Mouse (Mus musculus): ENCODE measurements around the gene Rptor. TPM values are rescaled to one million over a fixed set of nuclear protein-coding genes. Genes with fewer than 3 reads are reported as not detected.

Gene Rptor
- total RNA-seq, 2 experiments from 2014 or later = 64.2 to 70.0 TPM

DNA sequence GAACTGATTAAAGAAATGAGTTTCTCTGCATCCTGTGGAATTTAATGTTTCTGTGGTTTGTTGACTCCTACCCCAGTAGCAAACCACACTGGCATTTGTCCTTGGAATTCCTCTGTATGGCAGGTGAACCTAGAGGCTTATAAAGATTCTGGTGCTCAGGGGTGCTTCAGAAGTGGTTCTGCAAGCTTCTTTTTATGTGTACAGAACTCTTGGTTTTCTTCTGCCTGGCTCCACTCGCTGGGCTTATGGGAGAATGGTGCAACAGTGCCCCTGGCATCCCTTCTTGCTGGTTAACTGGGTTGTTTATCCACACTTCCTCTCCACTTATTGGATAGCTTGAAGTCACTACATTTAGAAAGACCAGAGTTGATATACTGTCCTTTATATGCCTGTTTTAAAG lies 104.6 kb downstream of the Rptor start:
- DNase-seq (ENCODE audit: extremely low spot score in 1 of 2, low spot score in 2 of 2) = no peak
- Histone ChIP-seq H3K27ac (no peak overlapping the region), H3K4me3 (no peak overlapping the region)
- no peak for TF ChIP-seq CTCF (IDR thresholded peaks at IDR 0.05)
- intact Hi-C loops (cut with DNase I) = no loop called here

DNA sequence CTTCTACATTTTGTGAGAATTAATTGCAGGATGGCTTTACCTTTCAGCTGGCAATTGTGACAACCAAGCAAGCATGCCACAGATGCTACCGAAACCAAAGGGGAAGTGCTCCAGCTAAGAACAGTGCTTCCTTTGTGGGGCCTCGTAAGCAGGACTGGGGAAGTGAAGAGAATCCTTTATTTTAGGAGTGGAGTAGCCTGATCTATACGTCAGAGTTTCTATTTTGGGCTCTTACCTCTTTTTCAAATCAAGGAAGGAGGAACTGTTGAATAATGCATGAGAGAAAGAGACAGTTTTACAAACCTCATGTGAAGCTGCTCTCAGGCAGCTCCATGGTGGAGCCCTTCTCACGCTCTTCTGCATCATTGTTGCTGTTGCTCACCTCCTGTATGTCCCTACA lies 106.5 kb downstream of the Rptor start:
- DNase-seq (ENCODE audit: extremely low spot score in 1 of 2, low spot score in 2 of 2) = no peak
- no peak for TF ChIP-seq CTCF (IDR thresholded peaks at IDR 0.05)
- H3K4me3 ChIP-seq = no peak overlapping the region
- intact Hi-C loops (cut with DNase I) = no loop called here
- H3K27ac ChIP-seq = peak overlapping the region; percentile 26; the same call in 1 of the 2 replicates

DNA sequence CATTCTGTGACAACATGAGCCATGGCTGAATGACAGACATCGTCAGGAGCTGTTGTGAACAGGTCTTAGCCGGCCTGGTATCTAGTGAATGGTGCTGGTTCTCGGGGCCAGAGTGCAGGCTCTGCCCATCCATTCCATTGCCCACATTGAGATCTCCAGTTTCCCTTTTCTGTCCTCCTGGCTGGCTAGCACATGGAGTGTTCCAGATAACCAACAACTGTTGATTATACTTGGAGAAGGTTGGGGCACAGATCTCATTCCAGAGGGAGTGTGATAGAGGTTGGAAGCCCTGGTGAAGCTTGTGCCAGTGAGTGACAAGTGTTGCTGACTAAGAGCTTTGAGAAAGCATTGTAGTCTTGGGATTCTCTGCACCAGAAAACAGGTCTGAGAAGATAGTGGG lies 107.6 kb downstream of the Rptor start:
- DNase-seq (ENCODE audit: extremely low spot score in 1 of 2, low spot score in 2 of 2) = no peak
- intact Hi-C loops (cut with DNase I) = no loop called here
- Histone ChIP-seq H3K4me3 (no peak overlapping the region), H3K27ac (no peak overlapping the region)
- TF ChIP-seq CTCF (IDR thresholded peaks at IDR 0.05) = no peak

DNA sequence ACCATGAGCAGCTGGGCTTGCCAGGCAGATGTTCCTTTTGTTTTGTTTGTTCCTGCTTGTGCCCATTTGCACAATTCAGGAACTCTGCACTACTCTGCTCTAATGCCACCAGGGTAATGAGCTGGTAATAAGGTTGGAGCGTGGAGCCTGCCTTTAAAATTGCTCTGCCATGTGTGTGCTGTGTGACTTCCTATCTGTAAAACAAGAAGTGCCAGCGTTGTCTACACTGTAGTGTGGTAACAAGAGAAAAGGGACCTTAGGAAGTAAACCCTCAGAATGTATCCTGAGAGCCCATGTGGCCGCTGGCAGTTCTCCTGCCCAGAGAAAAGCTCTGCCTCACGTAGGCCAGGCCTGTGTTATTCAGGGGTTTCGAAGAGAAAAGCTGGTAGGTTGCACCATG lies 108.1 kb downstream of the Rptor start:
- Histone ChIP-seq H3K27ac (no peak overlapping the region), H3K4me3 (no peak overlapping the region)
- no peak for DNase-seq (ENCODE audit: extremely low spot score in 1 of 2, low spot score in 2 of 2)
- intact Hi-C loops (cut with DNase I) = no loop called here
- no peak for TF ChIP-seq CTCF (IDR thresholded peaks at IDR 0.05)

DNA sequence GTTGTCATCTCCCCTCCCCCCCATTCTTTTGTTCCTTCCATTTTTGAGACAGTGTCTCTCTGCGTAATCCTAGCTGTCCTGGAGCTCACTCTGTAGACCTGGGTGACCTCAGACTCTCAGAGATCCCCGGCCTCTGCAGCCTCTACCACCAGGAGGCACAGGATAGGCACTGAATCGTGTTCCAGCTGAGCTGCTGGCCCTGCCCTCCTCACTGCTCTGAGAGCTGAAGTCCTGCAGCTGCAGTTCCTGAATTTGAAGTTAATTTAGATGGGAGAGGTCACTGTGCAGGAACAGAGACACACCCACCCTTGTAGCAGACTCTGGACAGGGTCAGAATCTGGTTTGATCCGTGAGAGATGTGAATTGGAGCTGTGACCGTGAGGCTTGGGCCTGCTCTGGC lies 112.7 kb downstream of the Rptor start:
- Histone ChIP-seq H3K4me3 (no peak overlapping the region), H3K27ac (no peak overlapping the region)
- intact Hi-C loops (cut with DNase I) = no loop called here
- no peak for TF ChIP-seq CTCF (IDR thresholded peaks at IDR 0.05)
- no peak for DNase-seq (ENCODE audit: extremely low spot score in 1 of 2, low spot score in 2 of 2)

DNA sequence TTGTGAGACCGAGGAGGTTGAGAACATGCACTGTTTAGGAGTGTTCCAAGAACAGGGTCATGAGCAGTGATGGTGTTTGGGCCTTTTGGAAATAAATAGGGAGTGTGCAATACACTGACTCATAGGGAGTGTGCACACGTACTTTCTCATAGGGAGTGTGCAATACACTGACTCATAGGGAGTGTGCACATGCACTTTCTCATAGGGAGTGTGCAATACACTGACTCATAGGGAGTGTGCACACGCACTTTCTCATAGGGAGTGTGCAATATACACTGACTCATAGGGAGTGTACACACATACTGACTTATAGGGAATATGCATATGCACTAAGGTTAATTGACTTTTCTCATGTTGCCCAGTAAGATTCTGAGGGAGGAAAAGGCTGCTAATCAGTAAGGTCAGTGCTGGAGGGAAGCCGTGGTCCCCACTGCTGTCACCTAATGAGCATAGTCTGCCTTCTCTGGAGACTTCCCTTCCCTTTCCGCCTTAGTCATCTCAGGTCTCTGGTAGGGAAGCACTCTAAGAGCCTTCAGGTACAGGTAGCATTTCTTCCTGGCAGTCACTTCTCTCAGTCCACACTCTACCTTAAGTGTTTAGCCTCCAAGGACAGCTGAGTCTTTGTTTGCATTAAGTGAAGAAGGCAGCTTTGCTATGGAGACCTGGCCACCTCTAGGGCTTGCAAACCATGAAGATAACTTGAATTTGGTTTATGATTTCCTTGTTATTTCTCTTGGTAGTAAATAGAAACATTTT lies 113.3 kb downstream of the Rptor start:
- DNase-seq (ENCODE audit: extremely low spot score in 1 of 2, low spot score in 2 of 2) = no peak
- Histone ChIP-seq H3K27ac (no peak overlapping the region), H3K4me3 (no peak overlapping the region)
- no peak for TF ChIP-seq CTCF (IDR thresholded peaks at IDR 0.05)
- intact Hi-C loops (cut with DNase I) = no loop called here

DNA sequence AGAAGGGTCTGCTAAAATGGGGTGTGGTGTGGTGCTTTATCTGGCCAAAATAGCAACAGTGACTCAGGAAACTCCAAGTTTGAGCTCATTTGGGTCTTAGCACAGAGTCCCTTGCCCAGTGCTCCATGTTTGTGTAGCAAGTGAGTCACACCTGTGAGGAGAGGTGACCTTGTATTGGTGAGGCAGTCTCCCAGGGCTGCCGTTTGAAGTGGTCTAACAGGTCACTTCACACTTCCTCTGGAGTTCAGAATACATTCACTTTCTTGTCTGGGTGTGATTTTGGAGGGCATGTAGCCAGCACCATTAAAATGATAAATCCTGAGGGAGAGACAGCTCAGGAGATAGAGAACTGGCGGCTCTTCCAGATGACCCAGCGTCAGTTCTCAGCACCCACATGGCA lies 115.4 kb downstream of the Rptor start:
- intact Hi-C loops (cut with DNase I) = no loop called here
- no peak for TF ChIP-seq CTCF (IDR thresholded peaks at IDR 0.05)
- no peak for DNase-seq (ENCODE audit: extremely low spot score in 1 of 2, low spot score in 2 of 2)
- Histone ChIP-seq H3K4me3 (no peak overlapping the region), H3K27ac (no peak overlapping the region)

DNA sequence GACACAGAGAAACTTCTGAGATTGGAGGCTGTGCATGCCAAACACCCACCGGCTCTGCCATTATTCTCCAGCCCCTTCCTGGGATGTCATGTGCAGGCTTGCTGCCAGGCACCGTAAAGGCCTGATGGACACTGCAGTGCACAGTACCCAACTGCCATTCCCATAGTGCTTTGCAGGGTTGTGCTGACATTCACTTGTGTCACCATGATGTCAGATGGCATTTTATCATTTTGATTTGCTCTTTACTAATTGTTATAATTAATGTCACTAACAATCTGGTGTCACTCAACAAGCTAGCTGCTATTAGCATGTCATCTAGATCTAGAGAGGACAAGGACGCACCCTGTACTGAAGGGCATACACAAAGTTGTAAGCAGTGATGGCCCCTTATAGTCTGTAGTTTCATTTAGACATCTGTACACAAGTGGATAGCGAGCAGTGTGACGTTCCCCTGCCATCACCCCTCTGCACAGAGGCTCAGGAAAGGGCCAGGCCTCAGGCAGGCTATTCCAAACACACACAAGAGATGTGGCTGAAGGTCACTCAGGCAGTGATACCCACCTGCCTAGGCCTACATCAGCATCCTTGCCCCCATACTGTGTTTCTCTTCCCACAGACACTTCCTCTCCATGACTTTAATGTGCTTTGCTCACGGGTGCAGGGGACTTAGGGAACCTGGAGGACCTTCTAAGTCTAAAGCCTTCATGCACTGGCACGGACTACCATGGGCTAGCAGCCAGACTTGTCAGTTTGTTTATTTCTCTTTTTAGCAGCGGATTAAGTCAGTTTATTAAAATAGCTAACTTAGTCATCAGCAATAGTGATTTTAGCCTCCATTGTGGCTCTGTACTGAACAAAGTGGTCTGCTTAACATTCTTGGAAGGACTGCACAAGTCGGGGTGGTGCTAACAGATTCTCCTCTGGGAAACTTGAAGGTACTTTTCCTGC lies 117.7 kb downstream of the Rptor start:
- TF ChIP-seq CTCF (IDR thresholded peaks at IDR 0.05) = no peak
- no peak for DNase-seq (ENCODE audit: extremely low spot score in 1 of 2, low spot score in 2 of 2)
- H3K4me3 ChIP-seq = no peak overlapping the region
- intact Hi-C loops (cut with DNase I) = no loop called here
- no peak overlapping the region for H3K27ac ChIP-seq

DNA sequence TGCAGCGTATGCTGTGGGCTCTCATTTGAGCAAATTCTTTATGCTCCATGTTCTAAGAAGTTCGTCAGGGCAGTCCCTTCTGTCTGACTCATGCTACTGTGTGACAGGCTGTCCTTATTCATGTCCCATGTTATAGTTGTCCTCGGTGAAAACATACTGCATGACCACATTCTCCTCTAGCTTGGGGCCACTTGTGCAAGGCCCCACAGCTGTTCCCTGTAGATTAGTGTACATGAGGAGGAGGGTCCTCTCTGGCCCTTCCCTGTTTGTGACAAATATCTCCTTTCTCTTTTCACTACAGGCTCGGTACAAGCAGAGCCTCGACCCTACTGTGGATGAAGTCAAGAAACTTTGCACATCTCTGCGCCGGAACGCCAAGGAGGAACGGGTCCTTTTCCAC lies 122.0 kb downstream of the Rptor start:
- no peak for DNase-seq (ENCODE audit: extremely low spot score in 1 of 2, low spot score in 2 of 2)
- no peak overlapping the region for H3K27ac ChIP-seq
- no peak for TF ChIP-seq CTCF (IDR thresholded peaks at IDR 0.05)
- no peak overlapping the region for H3K4me3 ChIP-seq
- intact Hi-C loops (cut with DNase I) = no loop called here

DNA sequence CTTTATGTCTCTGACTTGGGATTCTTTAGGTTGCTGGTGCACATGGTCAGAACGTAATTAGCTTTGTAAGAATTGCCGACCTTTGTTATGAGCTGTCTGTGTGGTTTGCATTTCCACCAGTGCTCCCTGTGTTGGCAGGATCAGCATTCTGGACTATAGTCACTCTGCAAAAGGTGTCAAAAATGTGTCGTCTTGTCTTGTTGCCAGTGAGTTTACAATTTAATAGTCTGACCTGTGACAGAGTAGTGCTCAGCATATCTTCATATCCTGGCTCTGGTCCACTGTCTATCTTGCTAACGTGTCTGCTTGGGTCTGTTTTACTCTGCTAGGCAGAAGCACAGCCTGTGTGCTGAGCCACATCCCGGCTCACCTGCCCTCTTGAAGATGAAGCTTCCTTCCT lies 128.7 kb downstream of the Rptor start:
- no peak for DNase-seq (ENCODE audit: extremely low spot score in 1 of 2, low spot score in 2 of 2)
- TF ChIP-seq CTCF (IDR thresholded peaks at IDR 0.05) = no peak
- Histone ChIP-seq H3K27ac (no peak overlapping the region), H3K4me3 (no peak overlapping the region)
- intact Hi-C loops (cut with DNase I) = no loop called here

DNA sequence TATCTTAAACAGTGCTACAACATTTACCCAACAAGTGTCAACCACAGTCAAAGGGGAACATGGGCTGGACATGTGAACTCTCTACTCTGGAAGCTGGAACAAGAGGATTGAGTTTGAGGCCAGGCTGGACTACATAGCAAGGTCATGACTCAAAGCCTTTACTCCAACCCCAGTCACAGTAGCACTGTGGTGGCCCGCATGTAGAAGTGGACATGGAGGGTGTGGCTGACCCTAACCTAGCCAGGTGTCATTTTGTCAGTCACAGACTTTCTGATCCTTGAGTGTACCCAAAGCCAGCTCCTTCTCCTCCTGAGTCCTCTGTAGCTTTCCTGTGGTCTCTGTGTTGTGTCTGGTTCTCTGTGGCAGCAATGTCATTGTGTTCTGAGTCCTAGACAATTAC lies 129.7 kb downstream of the Rptor start:
- Histone ChIP-seq H3K27ac (no peak overlapping the region; the same call in 1 of the 2 replicates), H3K4me3 (no peak overlapping the region)
- intact Hi-C loops (cut with DNase I) = no loop called here
- no peak for TF ChIP-seq CTCF (IDR thresholded peaks at IDR 0.05)
- no peak for DNase-seq (ENCODE audit: extremely low spot score in 1 of 2, low spot score in 2 of 2)

DNA sequence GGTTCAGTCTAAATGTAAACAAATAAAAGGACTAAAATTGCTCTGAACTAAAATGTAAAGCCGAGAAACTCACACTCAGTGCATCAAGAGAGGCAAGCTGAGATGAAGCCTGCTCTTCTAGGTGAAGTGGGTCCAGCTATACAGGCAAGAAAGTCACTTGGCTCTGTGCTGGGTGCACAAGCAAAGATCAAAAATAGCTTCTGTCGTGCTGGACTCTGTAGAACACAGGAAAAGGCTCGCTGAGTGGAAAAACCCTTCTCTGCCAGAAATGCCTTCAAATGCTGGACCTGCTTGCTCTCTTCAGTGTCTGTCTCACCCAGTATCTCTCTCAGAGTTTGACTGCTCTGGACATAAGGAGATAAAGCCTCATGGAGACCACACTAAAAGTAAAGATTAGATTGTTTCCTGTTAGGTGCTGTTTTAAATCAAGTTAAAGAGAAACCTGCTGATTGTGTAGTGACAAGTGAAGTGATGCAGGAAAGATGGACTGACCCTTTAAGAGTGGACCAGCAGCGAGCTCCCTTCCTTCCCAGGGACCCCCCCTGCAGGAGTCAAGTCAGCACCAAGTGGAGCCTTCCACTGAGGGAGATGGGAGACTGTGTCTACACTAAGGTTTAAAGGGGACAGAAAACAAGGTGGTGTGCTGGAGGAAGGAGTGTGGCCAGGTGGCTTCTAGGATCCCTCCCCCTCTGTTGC lies 130.4 kb downstream of the Rptor start:
- Histone ChIP-seq H3K4me3 (no peak overlapping the region), H3K27ac (peak overlapping the region; percentile 8; the same call in 1 of the 2 replicates)
- DNase-seq (ENCODE audit: extremely low spot score in 1 of 2, low spot score in 2 of 2) = no peak
- intact Hi-C loops (cut with DNase I) = no loop called here
- TF ChIP-seq CTCF (IDR thresholded peaks at IDR 0.05) = no peak
